Mouse (Mus musculus) left cerebral cortex, adult 11 months (tissue): ENCODE data around the gene Amz1.
A peak's percentile ranks its signal among the peaks of the same experiment; 100 is the strongest.

ENCODE experiments used
- DNase-seq: peaks from one replicate; pipeline ENCODE4 v3.0.0; 2022; ENCODE audit warnings: low spot score

The Amz1 gene

DNA sequence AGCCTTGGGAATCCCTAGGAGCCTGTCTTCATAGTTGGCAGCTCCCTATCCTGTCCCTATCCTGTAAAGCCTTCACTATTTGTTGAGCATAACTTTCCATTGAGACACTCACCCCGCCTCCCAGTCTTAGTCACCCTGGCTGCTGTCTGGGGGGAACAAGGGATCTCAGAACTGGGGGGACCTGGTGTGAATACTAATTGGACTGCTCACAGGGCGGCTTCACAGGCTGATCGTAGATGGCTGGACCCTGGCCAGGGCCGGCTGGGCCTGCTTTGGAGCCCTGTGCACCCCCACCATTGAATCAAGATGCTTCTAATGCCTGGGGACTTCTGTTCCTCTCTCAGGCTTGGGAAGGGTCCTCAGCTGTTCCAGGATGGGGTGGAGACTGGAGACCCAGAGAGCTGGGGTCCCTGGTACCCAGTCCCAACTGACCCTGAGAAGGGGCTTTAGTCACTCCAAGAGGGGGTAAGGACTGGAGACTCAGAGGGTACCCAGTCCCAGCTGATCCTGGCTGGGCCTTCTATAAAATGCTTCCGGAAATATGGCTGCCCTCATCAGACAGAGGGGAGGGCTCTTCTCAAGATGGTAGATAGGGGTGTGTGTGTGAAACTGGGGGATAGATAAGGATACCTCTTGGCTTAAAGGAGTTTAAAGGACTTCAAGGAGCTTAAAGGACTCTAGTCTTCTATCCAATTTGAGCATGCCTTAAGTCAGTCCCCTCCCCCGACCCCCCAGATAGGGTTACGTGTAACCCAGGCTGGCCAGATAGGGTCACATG, 2.3 kb downstream of the Amz1 start:
- no peak for DNase-seq

DNA sequence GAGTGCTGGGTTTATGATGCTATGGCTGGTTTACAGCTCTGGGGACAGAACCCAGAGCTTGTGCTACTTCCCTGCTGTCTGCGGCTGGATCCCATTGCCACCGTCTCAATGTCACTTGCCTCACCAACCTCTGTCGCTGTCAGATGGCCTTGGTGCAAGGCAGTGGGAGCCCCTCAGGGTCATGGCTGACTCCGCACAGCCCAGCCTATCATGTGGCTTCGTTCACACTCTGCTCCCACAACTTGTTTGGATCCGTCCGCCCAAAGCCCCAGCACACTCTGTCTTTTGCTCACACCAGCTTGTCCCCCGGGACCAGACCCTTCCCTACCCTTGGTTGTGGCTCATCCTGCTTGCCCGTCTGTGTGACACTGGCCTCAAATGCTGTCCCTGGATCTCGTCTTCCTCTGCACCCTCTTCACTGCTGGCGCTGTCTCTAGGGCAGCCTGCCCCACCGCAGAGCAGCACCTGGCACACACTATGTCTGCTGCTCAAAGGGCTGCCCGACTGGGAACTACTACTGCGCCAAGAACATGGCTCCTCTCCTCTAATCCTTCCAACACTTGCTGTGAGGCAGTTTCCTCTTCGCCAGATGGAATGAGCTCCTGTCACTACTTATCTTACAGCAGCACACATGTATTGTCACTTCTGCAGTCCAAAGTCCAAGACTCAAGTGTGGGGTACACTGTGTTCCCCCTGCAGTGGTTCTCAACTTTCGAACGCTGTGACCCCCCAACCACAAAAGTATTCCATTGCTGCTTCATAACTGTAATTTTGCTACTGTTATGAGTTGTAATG, 3.2 kb downstream of the Amz1 start:
- DNase-seq, result no peak

DNA sequence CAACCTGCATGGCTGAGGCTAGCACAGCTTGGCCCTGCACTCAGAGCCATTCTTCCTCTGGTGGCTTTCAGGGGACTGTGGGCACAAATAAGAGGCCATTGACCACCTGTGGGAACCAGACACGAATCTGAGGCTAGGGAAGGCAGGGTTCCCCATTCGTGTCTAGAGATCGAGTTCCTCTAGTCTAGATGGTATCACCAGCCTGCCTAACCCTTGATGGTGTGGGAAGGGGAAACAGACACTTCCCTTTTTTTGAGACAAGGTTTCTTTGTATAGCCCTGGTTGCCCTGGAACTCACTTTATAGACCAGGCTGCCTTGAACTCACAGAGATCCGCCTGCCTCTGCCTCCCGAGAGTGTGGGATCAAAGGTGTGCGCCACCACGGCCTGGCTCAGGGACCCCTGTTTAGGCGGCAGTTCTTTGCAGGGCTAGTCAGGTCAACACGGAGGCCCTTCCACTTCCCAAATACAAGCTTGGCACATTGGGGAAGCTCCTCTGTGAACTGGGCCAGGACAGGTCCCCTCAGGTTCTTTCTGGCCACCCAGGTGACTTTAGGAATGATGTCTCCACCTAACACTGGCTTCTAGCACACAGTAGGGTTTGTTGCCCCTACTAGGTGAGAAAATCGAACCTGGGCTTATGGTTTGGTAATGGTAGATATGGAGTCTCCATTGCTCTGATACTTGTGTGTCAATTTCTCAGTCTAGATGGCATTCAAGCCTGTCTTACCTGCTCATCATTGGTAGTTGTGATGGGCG, 7.3 kb downstream of the Amz1 start:
- DNase-seq, result no peak

DNA sequence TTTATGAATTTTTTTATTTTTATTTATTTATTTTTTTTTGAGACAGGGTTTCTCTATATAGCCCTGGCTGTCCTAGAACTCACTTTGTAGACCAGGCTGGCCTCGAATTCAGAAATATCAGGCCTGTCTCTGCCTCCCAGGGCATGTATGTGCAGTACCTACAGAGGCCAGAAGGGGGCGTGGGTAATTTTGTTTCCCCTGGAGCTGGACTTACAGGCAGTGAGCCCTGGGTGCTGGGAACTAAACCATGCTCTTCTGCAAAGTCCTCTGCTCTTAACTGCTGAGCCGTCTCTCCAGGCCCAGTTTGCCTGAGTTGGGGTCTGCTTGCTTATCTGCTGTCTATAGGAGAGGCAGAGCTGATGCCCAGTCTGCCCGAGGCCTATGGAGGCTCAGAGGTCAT, 8.3 kb downstream of the Amz1 start:
- no peak for DNase-seq

DNA sequence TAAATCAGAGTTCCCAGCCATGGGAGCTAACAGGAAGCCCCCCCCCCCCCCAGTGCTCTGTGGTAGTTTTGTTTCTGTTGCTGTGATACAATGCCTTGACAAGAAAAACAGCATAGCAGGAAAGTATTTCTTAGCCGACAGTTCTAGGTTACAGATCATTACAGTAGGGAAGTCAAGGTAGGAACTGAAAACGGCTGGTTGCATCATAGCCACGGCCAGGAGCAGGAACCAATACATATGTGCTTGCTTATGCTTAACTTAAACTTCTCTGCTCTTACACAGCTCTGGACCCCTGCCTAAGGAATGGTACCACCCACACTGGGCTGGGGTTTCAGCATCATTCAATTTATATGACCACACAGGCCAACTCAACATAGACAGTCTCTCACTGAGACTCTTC, 9.4 kb downstream of the Amz1 start:
- no peak for DNase-seq

DNA sequence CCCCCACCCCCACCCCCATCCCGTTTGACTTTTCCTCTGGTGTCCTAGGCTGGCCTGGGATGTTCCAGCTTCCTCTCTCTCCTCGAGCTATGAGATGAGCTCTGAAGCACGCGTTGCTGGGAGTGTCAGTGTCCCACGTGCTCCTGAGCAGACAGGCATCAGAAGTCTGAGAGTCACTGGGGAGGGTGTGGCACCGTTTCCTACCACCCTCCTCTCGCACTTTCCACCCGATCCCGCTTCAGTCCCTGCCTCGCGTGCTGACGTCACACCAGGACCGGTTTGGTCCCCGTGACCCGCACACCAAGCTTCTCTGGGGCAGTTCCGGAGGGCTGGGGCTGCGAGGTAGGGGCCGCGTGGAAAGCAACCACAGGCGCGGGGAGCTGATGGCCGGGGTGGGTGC, 11.4 kb downstream of the Amz1 start:
- no peak for DNase-seq

DNA sequence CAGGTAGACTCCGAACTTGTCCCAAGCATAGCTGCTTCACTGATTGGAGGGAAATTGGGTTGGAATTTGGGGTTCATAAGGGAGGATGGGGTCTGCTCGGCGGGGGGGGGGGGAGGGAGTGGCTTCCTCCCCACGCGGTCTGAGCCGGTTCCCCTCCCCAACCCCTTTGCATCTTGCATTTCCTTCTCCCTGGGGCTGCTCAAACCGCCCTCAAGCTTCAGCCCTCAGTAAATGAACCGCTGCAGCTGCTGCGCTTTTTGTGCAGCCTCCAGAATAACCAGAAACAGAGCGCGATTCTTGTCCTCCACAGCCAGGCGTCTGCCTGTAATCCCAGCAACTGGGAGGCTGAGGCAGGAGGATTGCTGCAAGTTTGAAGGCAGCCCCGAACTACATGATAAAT, 12.2 kb downstream of the Amz1 start:
- no peak for DNase-seq

DNA sequence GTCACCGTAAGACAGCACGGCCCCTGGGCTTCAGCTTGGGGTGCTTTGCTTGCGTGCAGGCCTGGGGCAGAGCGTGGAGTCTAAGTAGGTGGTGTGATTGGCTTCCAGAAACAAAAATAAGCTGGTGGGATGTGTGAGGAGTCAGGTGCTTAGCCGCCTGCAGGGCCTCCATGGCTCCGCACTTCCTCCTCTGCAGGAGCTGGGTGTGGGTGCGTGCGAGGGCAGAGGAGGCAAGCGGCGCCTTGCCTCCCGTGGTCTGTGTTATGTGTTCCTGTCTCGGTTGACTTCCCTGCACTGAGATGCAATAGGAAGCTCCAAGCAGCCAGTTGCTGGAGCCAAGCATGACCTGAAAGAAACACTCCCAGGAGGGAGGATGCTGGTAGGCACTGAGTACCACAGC, 15.9 kb downstream of the Amz1 start:
- peak; percentile 53 for DNase-seq

DNA sequence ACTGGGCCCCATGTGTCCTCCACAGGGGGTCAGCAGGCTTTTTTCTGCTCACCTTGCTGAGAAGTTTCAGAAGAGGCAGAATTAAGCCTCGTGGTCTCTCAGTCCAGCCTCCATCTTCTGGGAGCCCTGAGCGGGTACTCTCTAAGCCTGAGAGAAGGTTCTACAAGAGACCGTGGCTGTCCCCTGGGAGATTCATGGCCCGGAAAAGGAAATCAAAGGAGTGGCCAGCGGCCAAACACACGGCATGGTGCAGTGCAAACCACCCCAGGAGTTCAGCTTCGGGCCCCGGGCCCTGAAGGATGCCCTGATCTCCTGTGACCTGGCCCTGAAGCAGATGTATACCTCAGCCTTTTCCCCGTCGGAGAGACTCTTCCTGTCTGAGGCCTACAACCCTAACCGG, 17.1 kb downstream of the Amz1 start:
- DNase-seq, result no peak

DNA sequence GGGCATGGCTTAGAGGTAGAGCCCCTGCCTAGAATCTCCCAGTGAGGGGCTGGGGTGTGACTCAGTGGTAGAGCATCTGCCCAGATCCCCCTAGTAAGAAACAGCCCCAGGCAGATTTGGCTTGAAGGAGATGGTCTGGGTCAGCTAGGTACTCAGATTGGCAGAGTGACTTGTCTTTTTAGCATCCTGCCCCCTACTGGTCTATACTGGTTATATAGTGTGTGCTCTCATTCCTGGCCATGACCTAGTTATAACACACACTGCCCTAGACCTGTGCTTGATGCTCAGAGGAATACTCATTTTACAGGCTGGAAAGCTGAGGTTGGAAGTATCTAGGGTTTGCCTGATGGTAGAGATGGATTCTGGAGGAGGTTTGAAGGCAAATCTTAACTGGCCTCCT, 17.9 kb downstream of the Amz1 start:
- DNase-seq, result no peak

DNA sequence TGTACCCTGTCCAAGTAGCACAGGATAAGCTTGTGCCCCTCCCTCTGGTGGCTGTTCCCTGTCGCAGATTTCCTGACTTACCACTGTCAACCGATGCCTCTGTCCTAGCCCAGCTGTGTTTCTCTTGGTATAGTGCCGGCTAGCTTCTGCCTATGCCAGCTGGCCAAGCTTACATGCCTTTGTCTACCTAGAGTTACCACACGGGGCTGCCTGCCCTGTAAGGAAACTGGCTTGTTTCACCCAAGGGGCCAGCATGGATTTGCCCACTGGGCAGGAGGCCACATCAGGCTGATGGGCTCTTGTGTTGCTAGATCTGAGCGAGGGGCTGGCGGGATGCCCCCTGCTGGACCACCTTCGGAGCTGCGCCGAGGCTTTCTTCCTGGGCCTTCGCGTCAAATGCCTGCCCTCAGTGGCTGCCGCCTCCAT, 19.8 kb downstream of the Amz1 start:
- no peak for DNase-seq

DNA sequence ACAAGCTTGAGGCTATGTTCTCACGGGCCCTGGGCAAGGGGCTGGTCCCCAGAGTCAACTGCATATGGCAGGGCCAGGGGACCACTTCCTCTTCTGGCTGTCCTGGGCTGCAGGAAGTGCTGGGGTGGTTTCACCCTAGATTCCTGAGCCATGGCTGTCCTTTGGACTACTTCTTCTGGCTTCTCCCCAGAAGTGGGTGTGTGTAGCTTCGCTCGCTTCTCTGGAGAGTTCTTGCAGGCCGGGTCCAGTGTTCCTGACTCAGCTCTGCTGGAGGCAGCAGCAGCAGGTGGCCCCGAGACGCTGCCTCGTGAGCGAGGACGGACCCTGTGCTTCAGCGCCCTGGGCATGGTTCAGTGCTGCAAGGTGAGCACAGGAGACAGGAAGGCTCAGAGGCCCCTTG, 24.5 kb downstream of the Amz1 start:
- DNase-seq, result no peak

DNA sequence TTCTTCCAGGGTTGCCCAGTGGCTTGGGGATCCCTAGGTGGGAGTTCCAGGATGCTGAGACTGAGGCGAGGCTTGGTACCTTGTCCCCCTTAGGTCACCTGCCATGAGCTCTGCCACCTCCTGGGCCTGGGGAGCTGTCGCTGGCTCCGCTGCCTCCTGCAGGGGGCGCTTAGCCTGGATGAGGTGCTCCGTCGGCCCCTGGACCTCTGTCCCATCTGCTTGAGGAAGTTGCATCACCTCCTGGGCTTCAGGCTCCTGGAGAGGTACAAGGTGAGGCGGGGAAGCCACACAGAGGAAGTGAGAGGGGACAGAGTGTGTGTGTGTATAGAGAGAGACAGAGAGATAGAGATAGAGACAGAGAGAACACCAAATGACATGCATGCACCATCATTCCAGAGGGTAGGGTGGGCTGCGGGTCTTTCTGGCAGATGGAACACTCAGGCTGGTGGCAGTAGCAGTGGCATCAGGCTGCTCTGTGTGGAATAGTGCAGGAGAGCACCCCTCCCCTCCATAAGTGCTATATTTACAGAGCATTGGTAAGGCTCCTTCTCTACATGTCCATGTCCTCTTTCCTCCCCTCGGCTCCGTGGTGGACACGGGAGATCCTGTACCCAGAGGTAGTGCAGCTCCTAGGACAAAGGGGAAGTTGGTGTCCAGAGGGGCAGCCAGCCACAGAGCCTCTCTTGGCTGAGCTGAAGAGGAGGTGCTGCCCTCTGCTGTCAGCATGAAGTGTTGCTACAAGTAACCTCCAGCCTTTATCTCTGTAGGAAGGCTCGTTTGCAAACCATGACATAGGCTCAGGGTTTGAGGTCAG, 25.3 kb downstream of the Amz1 start:
- DNase-seq, result peak; percentile 73

DNA sequence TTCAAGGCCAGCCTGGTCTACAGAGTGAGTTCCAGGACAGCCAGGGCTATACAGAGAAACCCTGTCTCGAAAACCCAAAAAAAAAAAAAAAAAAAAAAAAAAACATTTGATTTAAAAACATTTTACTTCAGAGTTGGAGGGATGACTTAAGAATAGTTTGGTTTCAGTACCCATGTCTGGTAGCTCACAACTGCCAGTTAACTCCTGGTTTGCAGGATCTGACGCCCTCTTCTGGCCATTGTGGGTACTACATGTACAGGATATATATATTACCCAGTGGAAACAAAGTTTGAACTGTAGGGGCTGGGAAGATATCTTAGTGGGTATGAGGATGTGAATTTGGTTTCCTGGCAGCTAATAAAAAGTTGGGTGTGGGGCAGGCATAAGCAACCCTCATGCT, 27.0 kb downstream of the Amz1 start:
- DNase-seq, result no peak

DNA sequence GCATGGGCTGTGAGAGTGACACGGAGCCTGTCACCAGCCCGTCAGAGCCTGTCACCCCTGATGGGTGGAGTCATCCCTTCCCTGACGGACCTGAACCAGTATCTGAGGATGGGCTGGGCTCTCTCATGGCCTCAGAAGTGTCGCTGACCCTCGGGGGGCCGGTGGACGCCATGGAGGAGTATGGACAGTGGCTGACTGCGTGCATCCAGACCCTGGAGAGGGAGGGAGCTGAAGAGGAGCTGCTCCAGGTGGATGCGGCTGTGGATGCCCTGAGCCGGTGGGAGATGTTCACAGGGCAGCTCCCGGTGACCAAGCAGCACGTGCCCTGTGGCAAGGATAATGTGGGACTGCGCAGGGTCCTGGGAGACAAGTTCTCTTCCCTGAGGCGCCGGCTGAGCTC, 28.1 kb downstream of the Amz1 start:
- no peak for DNase-seq

DNA sequence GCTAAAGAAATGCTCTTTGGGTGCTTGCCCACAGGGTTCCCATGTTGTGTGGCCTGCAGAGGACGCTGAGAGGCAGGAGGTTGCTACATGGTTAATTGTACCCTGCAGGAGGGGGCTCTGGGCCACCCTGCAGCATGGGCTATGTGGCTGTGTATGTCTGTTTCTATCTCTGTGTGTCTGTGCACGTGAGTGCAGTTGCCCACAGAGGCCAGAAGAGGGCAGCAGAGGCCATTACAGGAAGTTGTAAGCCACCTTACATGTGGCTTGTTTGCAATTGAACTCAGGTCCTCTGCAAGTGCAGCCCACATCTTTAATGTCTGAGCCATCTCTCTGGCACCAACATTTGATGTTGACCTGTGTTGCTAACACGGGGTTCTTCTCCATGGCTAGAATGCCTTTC, 28.7 kb downstream of the Amz1 start:
- DNase-seq, result no peak

DNA sequence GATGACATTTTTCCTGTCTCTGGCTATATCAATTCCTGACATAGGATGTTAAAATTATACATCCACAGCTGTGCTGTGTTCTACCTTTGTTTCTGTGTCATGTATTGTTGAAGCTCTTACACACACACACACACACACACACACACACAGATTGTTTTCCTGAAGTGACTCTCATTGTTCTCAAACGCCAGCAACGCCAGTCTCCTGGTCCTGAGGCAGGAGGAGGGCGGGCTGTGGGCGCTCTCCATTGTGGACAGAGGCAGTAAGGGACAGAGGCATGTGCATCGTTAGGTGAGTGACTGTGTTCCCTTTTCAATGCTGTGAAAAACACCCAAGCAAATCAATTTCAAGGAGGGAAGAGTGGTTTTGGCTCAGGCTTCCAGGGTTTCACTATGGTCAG, 29.3 kb downstream of the Amz1 start:
- DNase-seq, result no peak

DNA sequence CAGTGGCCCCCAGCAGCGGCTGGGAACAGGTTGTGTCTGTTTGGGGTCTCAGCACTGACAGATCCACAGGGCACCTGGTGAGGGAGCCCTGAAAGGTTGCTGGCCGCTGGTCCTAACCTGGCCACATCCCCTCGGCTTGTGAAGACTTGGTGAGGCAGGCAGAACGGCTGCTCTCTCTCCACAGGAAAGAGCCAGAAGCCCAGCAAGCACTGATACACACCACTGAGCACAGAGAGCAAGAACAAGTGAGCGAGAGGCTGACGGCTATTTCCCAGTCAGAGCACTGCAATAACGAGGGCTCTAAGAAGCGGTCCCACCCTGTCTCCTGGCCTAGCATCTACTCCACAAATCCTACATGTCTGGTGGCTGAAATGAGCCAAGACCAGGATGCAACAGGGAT, 34.9 kb downstream of the Amz1 start:
- no peak for DNase-seq

DNA sequence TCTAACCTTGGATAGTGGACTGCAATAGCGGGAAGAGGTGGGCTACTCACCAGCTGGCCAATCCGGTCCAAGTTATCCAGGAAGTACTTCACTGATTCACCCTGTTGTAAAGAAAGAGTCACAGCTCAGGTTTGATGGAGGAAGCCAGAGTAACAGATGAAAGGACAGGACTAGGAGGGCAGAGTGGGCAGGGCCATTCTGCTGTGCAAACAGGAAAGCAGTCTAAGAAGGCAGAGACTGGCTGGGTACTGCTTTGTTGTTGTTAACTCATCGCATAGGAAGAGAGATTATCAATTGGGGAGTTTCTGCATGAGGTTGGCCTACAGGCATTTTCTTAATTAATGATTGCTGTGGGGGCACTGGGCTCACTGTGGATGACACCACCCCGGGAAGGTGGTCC, 38.6 kb downstream of the Amz1 start:
- no peak for DNase-seq

DNA sequence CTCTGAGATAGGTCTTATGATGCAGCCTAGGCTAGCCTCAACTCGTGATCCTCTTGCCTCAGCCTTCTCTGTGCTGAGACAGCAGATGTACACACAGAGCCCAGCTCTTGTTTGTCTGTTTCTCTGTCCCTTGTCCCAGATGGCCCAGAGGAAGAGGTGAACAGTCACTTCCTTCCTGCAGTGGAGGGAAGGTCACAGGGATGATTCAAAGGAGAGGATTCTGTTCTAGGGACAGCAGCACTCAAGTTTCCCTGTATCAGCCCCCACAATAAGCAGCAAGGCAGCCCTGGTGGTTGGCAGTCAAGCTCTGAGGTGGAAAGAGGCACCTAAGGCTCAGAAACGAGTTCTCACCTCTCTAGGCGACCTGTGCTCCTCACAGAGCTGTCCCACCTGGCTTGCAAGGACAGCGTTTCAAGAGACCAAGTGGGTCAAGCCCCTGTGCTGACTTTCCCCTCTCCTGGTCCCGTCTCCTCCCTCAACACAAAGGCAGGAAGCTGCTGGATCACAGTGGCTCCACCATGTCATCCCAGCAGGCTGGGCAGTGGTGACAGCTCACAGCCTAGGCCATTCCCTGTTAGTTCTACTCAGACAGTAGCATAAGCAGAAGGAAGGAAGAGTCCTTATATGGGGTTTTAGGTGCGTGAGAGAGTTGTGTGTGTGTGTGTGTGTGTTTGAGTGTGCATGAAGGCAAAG, 41.1 kb downstream of the Amz1 start:
- no peak for DNase-seq

DNA sequence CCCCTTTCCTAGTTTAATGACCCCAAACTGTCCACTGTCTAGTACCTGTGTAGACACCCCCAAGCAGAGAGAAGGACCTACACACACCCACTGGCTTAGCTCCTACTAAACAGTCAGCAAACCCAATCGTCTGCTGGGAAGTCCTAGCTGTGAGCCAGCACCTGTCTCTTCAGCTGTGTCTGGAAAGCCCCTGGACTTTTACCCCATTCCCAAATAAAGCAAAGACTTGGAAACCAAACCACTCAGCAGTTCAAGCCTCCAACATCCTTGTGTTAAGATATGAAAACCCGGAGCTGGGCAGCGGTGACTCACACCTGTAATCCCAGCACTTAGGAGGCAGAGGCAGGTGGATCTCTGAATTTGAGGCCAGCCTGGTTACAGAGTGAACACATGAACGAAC, 42.6 kb downstream of the Amz1 start:
- no peak for DNase-seq
